Mouse (Mus musculus) forebrain, embryonic 16.5 days (tissue): Measurements from ENCODE around the gene Rab30. TPM values are rescaled to one million over a fixed set of nuclear protein-coding genes. Genes with fewer than 3 reads are reported as not detected.

Experiments
- ATAC-seq: fragments of 200-750 bp; cut with Nextera tagmentation; 2 replicates; pipeline ENCODE4 v1.8.0; 2017; ENCODE audit warnings: mild to moderate bottlenecking, moderate library complexity
- H3K27ac ChIP-seq: fragments of 300-500 bp; sonication (generic); 2 replicates; pipeline ENCODE4 v1.5.1; 2014; ENCODE audit warnings: low read length, control low read depth
- H3K27me3 ChIP-seq: fragments of 300-500 bp; sonication (generic); replicated peaks from 2 replicates; pipeline ENCODE4 v1.6.1; 2014; ENCODE audit warnings: low read length; ENCODE audit not compliant: control insufficient read depth, insufficient read depth
- H3K36me3 ChIP-seq: fragments of 300-500 bp; sonication (generic); 2 replicates; pipeline ENCODE4 v1.6.1; 2014; ENCODE audit not compliant: control insufficient read depth, insufficient read depth
- H3K4me1 ChIP-seq: fragments of 300-500 bp; sonication (generic); replicated peaks from 2 replicates; pipeline ENCODE4 v1.6.1; 2014; ENCODE audit warnings: low read length; ENCODE audit not compliant: control insufficient read depth, insufficient read depth
- H3K4me2 ChIP-seq: fragments of 300-500 bp; sonication (generic); 2 replicates; pipeline ENCODE4 v1.6.1; 2014; ENCODE audit warnings: mild to moderate bottlenecking, low read length, control low read depth
- H3K4me3 ChIP-seq: fragments of 300-500 bp; sonication (generic); replicated peaks from 2 replicates; pipeline ENCODE4 v1.5.1; 2014; ENCODE audit warnings: mild to moderate bottlenecking, low read length, control low read depth
- H3K9ac ChIP-seq: fragments of 300-500 bp; sonication (generic); replicated peaks from 2 replicates; pipeline ENCODE4 v1.6.1; 2014; ENCODE audit warnings: low read depth, low read length, control low read depth
- H3K9me3 ChIP-seq: fragments of 300-500 bp; sonication (generic); 2 replicates; pipeline ENCODE4 v1.6.1; 2016; ENCODE audit warnings: low read length; ENCODE audit not compliant: control insufficient read depth
- WGBS: fragments of 180-500 bp; shearing (Covaris S2); extraction: QIAGEN DNeasy Blood & Tissue Kit; methylation state at CpG from one replicate; pipeline ENCODE4 v1.1.7; 2014; 5-methylcytosine and 5-hydroxymethylcytosine counted together
- polyA plus RNA-seq: library from polyadenylated mRNA; unstranded; fragments of >200 nt; fragmentation: Nextera tagmentation; extraction: Ambion mirVana; gene quantifications from 2 replicates; pipeline ENCODE4 v1.2.1, GENCODE M21; 2015

The Rab30 gene
- polyA plus RNA-seq, 1 experiment from 2014 or later: 20.1 TPM

DNA sequence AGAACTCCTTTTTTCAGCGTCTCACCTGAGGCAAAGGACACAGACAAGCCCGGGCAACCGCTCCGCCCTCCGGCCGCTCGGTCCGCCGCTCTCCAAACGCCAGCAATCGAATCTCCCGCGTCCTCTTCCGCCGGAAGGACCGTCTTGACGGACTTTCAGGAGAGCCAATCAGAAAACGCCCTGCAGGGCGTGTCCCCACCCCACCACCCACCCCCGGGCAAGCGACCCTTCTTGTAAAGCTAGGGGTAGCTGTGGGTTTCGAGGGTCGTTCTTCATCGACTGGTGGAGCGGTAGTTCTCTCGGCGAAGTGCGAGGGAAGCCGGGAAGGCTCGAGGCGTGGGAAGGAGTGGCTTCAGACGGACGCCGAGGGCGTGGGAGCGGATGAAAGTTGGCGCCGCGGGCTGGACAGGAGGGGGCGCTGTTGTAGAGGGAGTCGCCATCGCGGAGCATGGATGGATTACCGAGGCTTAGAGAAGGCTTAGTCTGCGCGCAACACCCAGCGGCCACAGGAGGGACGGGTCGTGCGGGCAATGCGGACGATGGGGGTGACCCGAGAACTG is 132.8 kb downstream of the Rab30 start, which contains the start of the genes Ddias and Prcp:
Gene Ddias, minus strand, starts transcription at position 132 of the 560 bp plus-strand sequence.
Gene Prcp, plus strand, starts transcription at position 355 of the 560 bp plus-strand sequence.
- WGBS: under 1% methylated on average over 53 of the region's 53 CpGs
- H3K9ac ChIP-seq: peak within 1 kb of the TSS; percentile 88
- peaks cover 23% of the 10 kb centered on the region for H3K4me1 ChIP-seq
- peak; percentile 85 for ATAC-seq
- peak within 1 kb of the TSS; percentile 84 for H3K4me2 ChIP-seq
- no peaks in the 10 kb centered on the region for H3K36me3 ChIP-seq
- H3K9me3 ChIP-seq: no peaks in the 10 kb centered on the region
- H3K27me3 ChIP-seq: no peaks in the 10 kb centered on the region
- H3K4me3 ChIP-seq: peak within 1 kb of the TSS; percentile 83
- H3K27ac ChIP-seq: peak within 1 kb of the TSS; percentile 99

GRCm38 (mm10) chr7:92874761-92875408 is 133.5 kb downstream of the Rab30 start:
- peak overlapping the region; percentile 84 for H3K4me2 ChIP-seq
- no peaks in the 10 kb centered on the region for H3K9me3 ChIP-seq
- no peaks in the 10 kb centered on the region for H3K27me3 ChIP-seq
- peak overlapping the region; percentile 99 for H3K27ac ChIP-seq
- H3K36me3 ChIP-seq: no peaks in the 10 kb centered on the region
- peaks cover 23% of the 10 kb centered on the region for H3K4me1 ChIP-seq
- peak overlapping the region; percentile 88 for H3K9ac ChIP-seq
- peak; percentile 90 for ATAC-seq
- under 1% methylated on average over 29 of the region's 29 CpGs for WGBS
- H3K4me3 ChIP-seq: peak overlapping the region; percentile 83

GRCm38 (mm10) chr7:92876066-92876465 is 134.7 kb downstream of the Rab30 start:
- no peak overlapping the region for H3K9ac ChIP-seq
- ATAC-seq: no peak
- peak overlapping the region; percentile 84 for H3K4me2 ChIP-seq
- H3K4me3 ChIP-seq: no peak overlapping the region; the same call in 1 of the 2 replicates
- H3K9me3 ChIP-seq: no peaks in the 10 kb centered on the region
- H3K27ac ChIP-seq: no peak overlapping the region
- H3K4me1 ChIP-seq: peaks cover 23% of the 10 kb centered on the region
- no peaks in the 10 kb centered on the region for H3K27me3 ChIP-seq
- 42% methylated on average over 3 of the region's 3 CpGs for WGBS
- H3K36me3 ChIP-seq: no peaks in the 10 kb centered on the region

DNA sequence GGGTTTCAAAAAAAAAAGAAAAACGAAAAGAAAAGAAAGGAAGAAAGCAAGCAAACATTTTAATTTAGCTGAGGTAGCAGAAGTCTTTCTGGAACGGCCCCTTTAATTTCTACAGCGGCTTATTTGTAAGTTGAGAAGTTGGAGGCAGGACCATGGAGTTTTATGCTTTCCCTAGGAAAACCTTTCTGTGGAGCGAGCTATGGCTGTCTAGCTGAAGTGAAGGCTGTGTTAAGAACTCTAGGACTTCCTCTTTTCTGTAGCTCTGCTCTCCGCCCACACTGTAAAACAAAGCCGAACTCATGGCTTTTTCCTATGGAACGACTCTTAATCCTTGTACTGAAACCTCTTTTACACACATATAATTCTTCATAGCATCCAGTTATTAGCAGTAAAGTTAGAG is 135.1 kb downstream of the Rab30 start:
- Histone ChIP-seq H3K27me3 (no peaks in the 10 kb centered on the region), H3K4me2 (peak overlapping the region; percentile 37), H3K4me3 (no peak overlapping the region; the same call in 1 of the 2 replicates), H3K4me1 (peaks cover 23% of the 10 kb centered on the region), H3K36me3 (no peaks in the 10 kb centered on the region), H3K9ac (0 out of 2 replicates have a peak overlapping the region, but pooled peaks have one; percentile 22), H3K9me3 (no peaks in the 10 kb centered on the region), H3K27ac (no peak overlapping the region)
- no peak for ATAC-seq
- WGBS: 41% methylated on average over 7 of the region's 7 CpGs

DNA sequence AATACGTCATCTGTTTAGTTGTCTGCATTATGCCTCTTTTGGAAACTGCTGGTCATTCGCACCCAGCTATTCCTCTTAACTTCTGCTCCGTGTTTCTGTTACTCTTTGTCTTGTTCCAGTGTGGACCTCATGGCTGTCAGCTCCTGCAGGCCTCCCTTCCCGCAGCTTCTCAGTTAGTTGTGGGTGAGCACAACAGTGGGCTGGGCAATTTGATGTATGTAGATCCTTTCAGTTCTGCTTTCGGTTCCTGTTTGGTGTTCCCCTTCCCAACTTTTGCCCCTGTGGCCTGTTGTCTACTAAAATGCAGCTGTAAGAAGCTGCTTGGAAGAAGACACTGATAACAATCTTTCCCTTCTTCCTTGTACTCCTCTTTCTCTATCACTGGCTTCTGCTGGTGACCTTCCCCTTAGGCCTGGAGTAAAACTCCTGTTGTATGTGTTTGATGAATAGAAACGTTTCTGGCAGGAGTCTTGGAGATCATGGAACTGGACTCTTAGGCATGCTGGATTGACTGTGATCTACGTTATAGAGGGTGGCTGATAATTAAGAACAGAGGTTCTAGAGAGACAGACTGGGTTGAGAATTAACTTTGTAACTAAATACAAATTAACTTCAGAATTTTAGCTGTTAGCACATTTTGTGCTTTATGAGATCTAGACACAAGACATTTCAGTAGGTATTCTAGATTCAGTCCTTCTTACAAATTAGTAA is 137.3 kb downstream of the Rab30 start:
- peaks cover 17% of the 10 kb centered on the region for H3K4me1 ChIP-seq
- no peak overlapping the region for H3K27ac ChIP-seq
- no peaks in the 10 kb centered on the region for H3K27me3 ChIP-seq
- 87% methylated on average over 7 of the region's 7 CpGs for WGBS
- no peak overlapping the region for H3K4me3 ChIP-seq
- no peak overlapping the region for H3K9ac ChIP-seq
- no peak for ATAC-seq
- H3K36me3 ChIP-seq: no peaks in the 10 kb centered on the region
- no peaks in the 10 kb centered on the region for H3K9me3 ChIP-seq
- no peak overlapping the region for H3K4me2 ChIP-seq

- no peak overlapping the region for H3K9ac ChIP-seq
- H3K9me3 ChIP-seq: no peaks in the 10 kb centered on the region
- 86% methylated on average over 9 of the region's 9 CpGs for WGBS
- ATAC-seq: no peak
- H3K4me3 ChIP-seq: no peak overlapping the region
- H3K4me1 ChIP-seq: no peaks in the 10 kb centered on the region
- no peaks in the 10 kb centered on the region for H3K27me3 ChIP-seq
- H3K4me2 ChIP-seq: no peak overlapping the region
- no peaks in the 10 kb centered on the region for H3K36me3 ChIP-seq
- no peak overlapping the region for H3K27ac ChIP-seq
These were observed 142.7 kb downstream of the Rab30 start for GRCm38 (mm10) chr7:92883850-92884716.

GRCm38 (mm10) chr7:92884998-92885660 is 143.7 kb downstream of the Rab30 start:
- H3K36me3 ChIP-seq: no peaks in the 10 kb centered on the region
- H3K4me1 ChIP-seq: no peaks in the 10 kb centered on the region
- H3K4me3 ChIP-seq: no peak overlapping the region
- no peak overlapping the region for H3K4me2 ChIP-seq
- 92% methylated on average over 6 of the region's 6 CpGs for WGBS
- ATAC-seq: no peak
- H3K9me3 ChIP-seq: no peaks in the 10 kb centered on the region
- H3K27ac ChIP-seq: no peak overlapping the region
- H3K27me3 ChIP-seq: no peaks in the 10 kb centered on the region
- H3K9ac ChIP-seq: no peak overlapping the region

GRCm38 (mm10) chr7:92886801-92887200 is 145.4 kb downstream of the Rab30 start:
- Histone ChIP-seq H3K4me3 (no peak overlapping the region), H3K4me1 (no peaks in the 10 kb centered on the region), H3K9me3 (no peaks in the 10 kb centered on the region), H3K9ac (no peak overlapping the region), H3K27me3 (no peaks in the 10 kb centered on the region), H3K27ac (no peak overlapping the region), H3K36me3 (no peaks in the 10 kb centered on the region), H3K4me2 (no peak overlapping the region)
- 86% methylated on average over 7 of the region's 7 CpGs for WGBS
- no peak for ATAC-seq
